Mouse (Mus musculus) forebrain, embryonic 16.5 days (tissue): ENCODE results near the gene Sprtn. TPM values are rescaled to one million over a fixed set of nuclear protein-coding genes. Genes with fewer than 3 reads are reported as not detected.

Experiments used
- ATAC-seq: fragments of 200-750 bp; cut with Nextera tagmentation; 2 replicates; pipeline ENCODE4 v1.8.0; 2017; ENCODE audit warnings: mild to moderate bottlenecking, moderate library complexity
- H3K27ac ChIP-seq: fragments of 300-500 bp; sonication (generic); 2 replicates; pipeline ENCODE4 v1.5.1; 2014; ENCODE audit warnings: low read length, control low read depth
- H3K27me3 ChIP-seq: fragments of 300-500 bp; sonication (generic); replicated peaks from 2 replicates; pipeline ENCODE4 v1.6.1; 2014; ENCODE audit warnings: low read length; ENCODE audit not compliant: control insufficient read depth, insufficient read depth
- H3K36me3 ChIP-seq: fragments of 300-500 bp; sonication (generic); 2 replicates; pipeline ENCODE4 v1.6.1; 2014; ENCODE audit not compliant: control insufficient read depth, insufficient read depth
- H3K4me1 ChIP-seq: fragments of 300-500 bp; sonication (generic); replicated peaks from 2 replicates; pipeline ENCODE4 v1.6.1; 2014; ENCODE audit warnings: low read length; ENCODE audit not compliant: control insufficient read depth, insufficient read depth
- H3K4me2 ChIP-seq: fragments of 300-500 bp; sonication (generic); 2 replicates; pipeline ENCODE4 v1.6.1; 2014; ENCODE audit warnings: mild to moderate bottlenecking, low read length, control low read depth
- H3K4me3 ChIP-seq: fragments of 300-500 bp; sonication (generic); replicated peaks from 2 replicates; pipeline ENCODE4 v1.5.1; 2014; ENCODE audit warnings: mild to moderate bottlenecking, low read length, control low read depth
- H3K9ac ChIP-seq: fragments of 300-500 bp; sonication (generic); replicated peaks from 2 replicates; pipeline ENCODE4 v1.6.1; 2014; ENCODE audit warnings: low read depth, low read length, control low read depth
- H3K9me3 ChIP-seq: fragments of 300-500 bp; sonication (generic); 2 replicates; pipeline ENCODE4 v1.6.1; 2016; ENCODE audit warnings: low read length; ENCODE audit not compliant: control insufficient read depth
- WGBS: fragments of 180-500 bp; shearing (Covaris S2); extraction: QIAGEN DNeasy Blood & Tissue Kit; methylation state at CpG from one replicate; pipeline ENCODE4 v1.1.7; 2014; 5-methylcytosine and 5-hydroxymethylcytosine counted together
- polyA plus RNA-seq: library from polyadenylated mRNA; unstranded; fragments of >200 nt; fragmentation: Nextera tagmentation; extraction: Ambion mirVana; gene quantifications from 2 replicates; pipeline ENCODE4 v1.2.1, GENCODE M21; 2015

Gene Sprtn
- polyA plus RNA-seq, 1 experiment from 2014 or later, result 10.6 TPM

- 2% methylated on average over 60 of the region's 60 CpGs for WGBS
- Histone ChIP-seq H3K36me3 (peaks cover 16% of the 10 kb centered on the region), H3K9ac (peak overlapping the region; percentile 88)
Measured at GRCm38 (mm10) chr8:124896632-124897385, 877 bp upstream of the Sprtn start.

GRCm38 (mm10) chr8:124898251-124898905, 692 bp downstream of the Sprtn start:
- H3K27me3 ChIP-seq, result no peaks in the 10 kb centered on the region
- peak overlapping the region; percentile 100 for H3K4me3 ChIP-seq
- peak overlapping the region; percentile 79; the same call in 1 of the 2 replicates for H3K27ac ChIP-seq
- peaks cover 32% of the 10 kb centered on the region for H3K4me1 ChIP-seq
- H3K9me3 ChIP-seq, result no peaks in the 10 kb centered on the region
- H3K36me3 ChIP-seq, result peaks cover 29% of the 10 kb centered on the region
- WGBS, result 6% methylated on average over 31 of the region's 31 CpGs
- H3K4me2 ChIP-seq, result peak overlapping the region; percentile 96
- no peak for ATAC-seq
- peak overlapping the region; percentile 88 for H3K9ac ChIP-seq

More at GRCm38 (mm10) chr8:124896632-124897385, 877 bp upstream of the Sprtn start:
- Histone ChIP-seq H3K9me3 (no peaks in the 10 kb centered on the region), H3K4me3 (peak overlapping the region; percentile 100), H3K27ac (peak overlapping the region; percentile 87), H3K27me3 (no peaks in the 10 kb centered on the region), H3K4me1 (peaks cover 34% of the 10 kb centered on the region), H3K4me2 (peak overlapping the region; percentile 89)
- ATAC-seq, result peak; percentile 16

GRCm38 (mm10) chr8:124903198-124903597, 5.5 kb downstream of the Sprtn start:
- no peaks in the 10 kb centered on the region for H3K9me3 ChIP-seq
- ATAC-seq, result no peak
- H3K27me3 ChIP-seq, result no peaks in the 10 kb centered on the region
- no peak overlapping the region for H3K9ac ChIP-seq
- H3K27ac ChIP-seq, result no peak overlapping the region
- no peak overlapping the region for H3K4me3 ChIP-seq
- no peak overlapping the region for H3K4me2 ChIP-seq
- peaks cover 27% of the 10 kb centered on the region; the same call in 1 of the 2 replicates for H3K36me3 ChIP-seq
- H3K4me1 ChIP-seq, result peaks cover 12% of the 10 kb centered on the region
- 96% methylated on average over 15 of the region's 15 CpGs for WGBS

- Histone ChIP-seq H3K4me3 (no peak overlapping the region), H3K4me2 (no peak overlapping the region), H3K27ac (no peak overlapping the region), H3K36me3 (peaks cover 33% of the 10 kb centered on the region), H3K9me3 (no peaks in the 10 kb centered on the region), H3K4me1 (no peaks in the 10 kb centered on the region), H3K9ac (no peak overlapping the region), H3K27me3 (no peaks in the 10 kb centered on the region)
- 91% methylated on average over 2 of the region's 2 CpGs for WGBS
- ATAC-seq, result no peak
Measured at GRCm38 (mm10) chr8:124905482-124905881, 7.8 kb downstream of the Sprtn start.

GRCm38 (mm10) chr8:124909936-124910335, 12.2 kb downstream of the Sprtn start:
- no peak overlapping the region for H3K27ac ChIP-seq
- peaks cover 29% of the 10 kb centered on the region for H3K36me3 ChIP-seq
- H3K4me1 ChIP-seq, result no peaks in the 10 kb centered on the region
- peaks cover 2% of the 10 kb centered on the region; the same call in 1 of the 2 replicates for H3K9me3 ChIP-seq
- H3K4me2 ChIP-seq, result no peak overlapping the region
- no peak overlapping the region for H3K4me3 ChIP-seq
- H3K9ac ChIP-seq, result no peak overlapping the region
- no peaks in the 10 kb centered on the region for H3K27me3 ChIP-seq
- WGBS, result 93% methylated on average over 16 of the region's 16 CpGs
- no peak for ATAC-seq

- H3K27ac ChIP-seq, result no peak overlapping the region
- H3K4me1 ChIP-seq, result no peaks in the 10 kb centered on the region
- no peak overlapping the region for H3K4me2 ChIP-seq
- no peaks in the 10 kb centered on the region for H3K27me3 ChIP-seq
- WGBS, result 88% methylated on average over 10 of the region's 10 CpGs
- H3K9ac ChIP-seq, result no peak overlapping the region
- no peak overlapping the region for H3K4me3 ChIP-seq
- no peak for ATAC-seq
- H3K36me3 ChIP-seq, result peaks cover 33% of the 10 kb centered on the region
- peaks cover 2% of the 10 kb centered on the region; the same call in 1 of the 2 replicates for H3K9me3 ChIP-seq
Measured at GRCm38 (mm10) chr8:124910349-124910748, 12.7 kb downstream of the Sprtn start.

GRCm38 (mm10) chr8:124911938-124912872, 14.5 kb downstream of the Sprtn start:
- 86% methylated on average over 17 of the region's 17 CpGs for WGBS
- no peak overlapping the region for H3K4me3 ChIP-seq
- H3K4me2 ChIP-seq, result no peak overlapping the region
- no peak overlapping the region for H3K27ac ChIP-seq
- ATAC-seq, result no peak
- H3K27me3 ChIP-seq, result no peaks in the 10 kb centered on the region
- H3K4me1 ChIP-seq, result no peaks in the 10 kb centered on the region
- peaks cover 2% of the 10 kb centered on the region; the same call in 1 of the 2 replicates for H3K9me3 ChIP-seq
- H3K9ac ChIP-seq, result no peak overlapping the region
- H3K36me3 ChIP-seq, result peaks cover 33% of the 10 kb centered on the region

GRCm38 (mm10) chr8:124914061-124914460, 16.4 kb downstream of the Sprtn start:
- Histone ChIP-seq H3K9ac (no peak overlapping the region), H3K36me3 (peaks cover 33% of the 10 kb centered on the region), H3K4me2 (no peak overlapping the region), H3K27ac (no peak overlapping the region), H3K4me1 (peaks cover 4% of the 10 kb centered on the region; the same call in 1 of the 2 replicates), H3K4me3 (no peak overlapping the region), H3K9me3 (peaks cover 2% of the 10 kb centered on the region; the same call in 1 of the 2 replicates), H3K27me3 (no peaks in the 10 kb centered on the region)
- ATAC-seq, result no peak
- WGBS, result 98% methylated on average over 5 of the region's 5 CpGs
